Mouse (Mus musculus): ENCODE measurements around the gene Fam19a5.

GRCm38 (mm10) chr15:87717056-87717455 lies 173.0 kb downstream of the Fam19a5 start:
- no peak for TF ChIP-seq POLR2A (IDR thresholded peaks at IDR 0.05; ENCODE audit: borderline replicate concordance, extremely low read depth, insufficient read depth, insufficient read length, poor library complexity, severe bottlenecking)
- no peak for TF ChIP-seq CTCF (IDR thresholded peaks at IDR 0.05; ENCODE audit: borderline replicate concordance, extremely low read depth, insufficient read depth, insufficient read length)
